Mouse (Mus musculus): ENCODE measurements at regions not wholly inside any gene's neighbourhood (a gene's known extent, or its start where the extent isn't known, plus 50 kb on each side); places are given as distances from the start of the nearest gene placed in this dataset.

GRCm38 (mm10) chr11:19468373-19468772 is 449.6 kb upstream of the Meis1 start:
- WGBS: 93% methylated on average over 3 of the region's 3 CpGs
- Histone ChIP-seq H3K4me1 (peaks cover 8% of the 10 kb centered on the region; the same call in 1 of the 2 replicates), H3K4me2 (no peak overlapping the region), H3K36me3 (replicated peaks) (no peaks in the 10 kb centered on the region), H3K9ac (no peak overlapping the region), H3K9me3 (no peaks in the 10 kb centered on the region), H3K4me3 (no peak overlapping the region), H3K27ac (no peak overlapping the region), H3K27me3 (replicated peaks) (no peaks in the 10 kb centered on the region)
- no peak for ATAC-seq (replicated peaks)

GRCm38 (mm10) chr11:19468803-19469202 is 450.0 kb upstream of the Meis1 start:
- H3K27ac ChIP-seq: no peak overlapping the region
- peaks cover 4% of the 10 kb centered on the region; the same call in 1 of the 2 replicates for H3K4me1 ChIP-seq
- ATAC-seq (replicated peaks): no peak
- H3K27me3 ChIP-seq (replicated peaks): no peaks in the 10 kb centered on the region
- H3K9me3 ChIP-seq: no peaks in the 10 kb centered on the region
- no peak overlapping the region for H3K4me2 ChIP-seq
- H3K9ac ChIP-seq: no peak overlapping the region
- WGBS: 93% methylated on average over 3 of the region's 3 CpGs
- no peak overlapping the region for H3K4me3 ChIP-seq
- no peaks in the 10 kb centered on the region for H3K36me3 ChIP-seq (replicated peaks)

GRCm38 (mm10) chr11:19470648-19471341 is 452.0 kb upstream of the Meis1 start:
- H3K27ac ChIP-seq: no peak overlapping the region
- H3K36me3 ChIP-seq (replicated peaks): no peaks in the 10 kb centered on the region
- H3K9me3 ChIP-seq: no peaks in the 10 kb centered on the region
- peaks cover 6% of the 10 kb centered on the region; the same call in 1 of the 2 replicates for H3K4me1 ChIP-seq
- H3K9ac ChIP-seq: no peak overlapping the region
- WGBS: 92% methylated on average over 5 of the region's 5 CpGs
- no peak for ATAC-seq (replicated peaks)
- no peaks in the 10 kb centered on the region for H3K27me3 ChIP-seq (replicated peaks)
- no peak overlapping the region for H3K4me3 ChIP-seq
- no peak overlapping the region for H3K4me2 ChIP-seq

GRCm38 (mm10) chr11:19475068-19475786 is 448.9 kb upstream of the Spred2 start:
- H3K4me2 ChIP-seq: peak overlapping the region; percentile 43
- H3K27me3 ChIP-seq (replicated peaks): no peaks in the 10 kb centered on the region
- 27% methylated on average over 18 of the region's 18 CpGs for WGBS
- no peaks in the 10 kb centered on the region for H3K36me3 ChIP-seq (replicated peaks)
- peaks cover 6% of the 10 kb centered on the region; the same call in 1 of the 2 replicates for H3K4me1 ChIP-seq
- no peak overlapping the region for H3K27ac ChIP-seq
- peak overlapping the region; percentile 17 for H3K4me3 ChIP-seq
- peak; percentile 74 for ATAC-seq (replicated peaks)
- H3K9ac ChIP-seq: no peak overlapping the region
- H3K9me3 ChIP-seq: no peaks in the 10 kb centered on the region

GRCm38 (mm10) chr11:19493089-19493756 is 431.0 kb upstream of the Spred2 start:
- Histone ChIP-seq H3K9ac (no peak overlapping the region), H3K4me3 (no peak overlapping the region), H3K36me3 (replicated peaks) (no peaks in the 10 kb centered on the region), H3K4me2 (no peak overlapping the region), H3K27ac (no peak overlapping the region), H3K4me1 (no peaks in the 10 kb centered on the region), H3K27me3 (replicated peaks) (no peaks in the 10 kb centered on the region), H3K9me3 (no peaks in the 10 kb centered on the region)
- ATAC-seq (replicated peaks): no peak
- 93% methylated on average over 2 of the region's 2 CpGs for WGBS

- H3K4me1 ChIP-seq: peaks cover 6% of the 10 kb centered on the region; the same call in 1 of the 2 replicates
- 90% methylated on average over 3 of the region's 3 CpGs for WGBS
- no peak overlapping the region for H3K9ac ChIP-seq
- no peak for ATAC-seq (replicated peaks)
- H3K4me2 ChIP-seq: no peak overlapping the region
- no peaks in the 10 kb centered on the region; the same call in 1 of the 2 replicates for H3K27me3 ChIP-seq (replicated peaks)
- no peak overlapping the region for H3K4me3 ChIP-seq
- H3K9me3 ChIP-seq: no peaks in the 10 kb centered on the region
- no peaks in the 10 kb centered on the region for H3K36me3 ChIP-seq (replicated peaks)
- no peak overlapping the region for H3K27ac ChIP-seq
Measured at GRCm38 (mm10) chr11:19521721-19522120, 402.5 kb upstream of the Spred2 start.

GRCm38 (mm10) chr11:19523853-19524487 is 400.2 kb upstream of the Spred2 start:
- H3K9ac ChIP-seq: no peak overlapping the region
- H3K27ac ChIP-seq: peak overlapping the region; percentile 41; the same call in 1 of the 2 replicates
- H3K36me3 ChIP-seq (replicated peaks): no peaks in the 10 kb centered on the region
- H3K4me1 ChIP-seq: peaks cover 9% of the 10 kb centered on the region
- peak; percentile 93 for ATAC-seq (replicated peaks)
- H3K4me2 ChIP-seq: no peak overlapping the region
- no peak overlapping the region for H3K4me3 ChIP-seq
- WGBS: 16% methylated on average over 6 of the region's 6 CpGs
- H3K27me3 ChIP-seq (replicated peaks): peaks cover 5% of the 10 kb centered on the region; the same call in 1 of the 2 replicates
- no peaks in the 10 kb centered on the region for H3K9me3 ChIP-seq

- H3K27ac ChIP-seq: no peak overlapping the region
- peak; percentile 55 for ATAC-seq (replicated peaks)
- WGBS: 18% methylated on average over 5 of the region's 5 CpGs
Measured at GRCm38 (mm10) chr11:19529126-19529525, 395.0 kb upstream of the Spred2 start.

GRCm38 (mm10) chr11:19530652-19531051 is 393.5 kb upstream of the Spred2 start:
- WGBS: 60% methylated on average over 3 of the region's 3 CpGs
- Histone ChIP-seq H3K27ac (no peak overlapping the region), H3K9ac (no peak overlapping the region), H3K4me3 (no peak overlapping the region), H3K4me1 (peaks cover 23% of the 10 kb centered on the region), H3K36me3 (replicated peaks) (no peaks in the 10 kb centered on the region), H3K9me3 (no peaks in the 10 kb centered on the region), H3K4me2 (no peak overlapping the region), H3K27me3 (replicated peaks) (0 out of 2 replicates have a peak, but pooled peaks cover 5% of the 10 kb centered on the region)
- 0 out of 2 replicates have a peak, but pooled peaks have one; percentile 22 for ATAC-seq (replicated peaks)

More at GRCm38 (mm10) chr11:19529126-19529525, 395.0 kb upstream of the Spred2 start:
- Histone ChIP-seq H3K9ac (no peak overlapping the region), H3K27me3 (replicated peaks) (0 out of 2 replicates have a peak, but pooled peaks cover 5% of the 10 kb centered on the region), H3K36me3 (replicated peaks) (no peaks in the 10 kb centered on the region), H3K9me3 (no peaks in the 10 kb centered on the region), H3K4me2 (no peak overlapping the region), H3K4me3 (no peak overlapping the region), H3K4me1 (peaks cover 27% of the 10 kb centered on the region)

- Histone ChIP-seq H3K27me3 (replicated peaks) (0 out of 2 replicates have a peak, but pooled peaks cover 5% of the 10 kb centered on the region), H3K9me3 (no peaks in the 10 kb centered on the region), H3K9ac (peak overlapping the region; percentile 12; the same call in 1 of the 2 replicates), H3K4me3 (no peak overlapping the region), H3K4me1 (peaks cover 23% of the 10 kb centered on the region), H3K27ac (no peak overlapping the region), H3K4me2 (peak overlapping the region; percentile 38), H3K36me3 (replicated peaks) (no peaks in the 10 kb centered on the region)
- 14% methylated on average over 20 of the region's 20 CpGs for WGBS
- peak; percentile 51; the same call in 1 of the 2 replicates for ATAC-seq (replicated peaks)
Measured at GRCm38 (mm10) chr11:19531255-19532003, 392.7 kb upstream of the Spred2 start.

GRCm38 (mm10) chr11:19532867-19533266 is 391.3 kb upstream of the Spred2 start:
- Histone ChIP-seq H3K9me3 (no peaks in the 10 kb centered on the region), H3K4me3 (no peak overlapping the region), H3K36me3 (replicated peaks) (no peaks in the 10 kb centered on the region), H3K27me3 (replicated peaks) (0 out of 2 replicates have a peak, but pooled peaks cover under 1% of the 10 kb centered on the region), H3K27ac (no peak overlapping the region), H3K4me2 (no peak overlapping the region), H3K9ac (no peak overlapping the region), H3K4me1 (peaks cover 23% of the 10 kb centered on the region)
- WGBS: 91% methylated on average over 7 of the region's 7 CpGs
- no peak for ATAC-seq (replicated peaks)
